Mouse (Mus musculus) midbrain, embryonic 11.5 days (tissue): Measurements from ENCODE around the gene Mpp6. TPM values are rescaled to one million over a fixed set of nuclear protein-coding genes. Genes with fewer than 3 reads are reported as not detected.

Source experiments
- ATAC-seq: fragments of 200-750 bp; cut with Nextera tagmentation; 2 replicates; pipeline ENCODE4 v1.8.0; 2017; ENCODE audit warnings: moderate TSS enrichment, moderate library complexity; ENCODE audit not compliant: low FRiP score
- DNase-seq: peaks from one replicate; pipeline ENCODE4 v3.0.0; 2015; ENCODE audit warnings: low spot score; ENCODE audit errors: missing footprints
- H3K27ac ChIP-seq: fragments of 300-500 bp; sonication (generic); 2 replicates; pipeline ENCODE4 v1.5.1; 2014; ENCODE audit warnings: low read depth, low read length
- H3K27me3 ChIP-seq: fragments of 300-500 bp; sonication (generic); 2 replicates; pipeline ENCODE4 v1.6.1; 2014; ENCODE audit warnings: mild to moderate bottlenecking, low read length, moderate library complexity, mixed read lengths; ENCODE audit not compliant: control insufficient read depth, insufficient read depth
- H3K36me3 ChIP-seq: fragments of 300-500 bp; sonication (generic); 2 replicates; pipeline ENCODE4 v1.6.1; 2014; ENCODE audit warnings: mild to moderate bottlenecking, low read length, moderate library complexity, mixed read lengths; ENCODE audit not compliant: control insufficient read depth, insufficient read depth
- H3K4me1 ChIP-seq: fragments of 300-500 bp; sonication (generic); 2 replicates; pipeline ENCODE4 v1.6.1; 2014; ENCODE audit warnings: low read length; ENCODE audit not compliant: control insufficient read depth, insufficient read depth
- H3K4me2 ChIP-seq: fragments of 300-500 bp; sonication (generic); 2 replicates; pipeline ENCODE4 v1.6.1; 2014; ENCODE audit warnings: mild to moderate bottlenecking, moderate library complexity
- H3K4me3 ChIP-seq: fragments of 300-500 bp; sonication (generic); 2 replicates; pipeline ENCODE4 v1.5.1; 2014; ENCODE audit warnings: low read depth, low read length
- H3K9ac ChIP-seq: fragments of 300-500 bp; sonication (generic); 2 replicates; pipeline ENCODE4 v1.6.1; 2014; ENCODE audit warnings: low read length
- H3K9me3 ChIP-seq: fragments of 300-500 bp; sonication (generic); 2 replicates; pipeline ENCODE4 v1.6.1; 2016; ENCODE audit warnings: low read length; ENCODE audit not compliant: control insufficient read depth
- WGBS: fragments of 180-500 bp; shearing (Covaris S2); extraction: QIAGEN DNeasy Blood & Tissue Kit; methylation state at CpG from one replicate; pipeline ENCODE4 v1.1.7; 2014; 5-methylcytosine and 5-hydroxymethylcytosine counted together
- polyA plus RNA-seq: library from polyadenylated mRNA; unstranded; fragments of >200 nt; fragmentation: Nextera tagmentation; extraction: Ambion mirVana; gene quantifications from 2 replicates; pipeline ENCODE4 v1.2.1, GENCODE M21; 2014

The Mpp6 gene
- polyA plus RNA-seq, 1 experiment from 2014 or later, result 71.7 TPM

- H3K9ac ChIP-seq, result no peak overlapping the region
- H3K4me3 ChIP-seq, result no peak overlapping the region
- DNase-seq (no peak), ATAC-seq (no peak)
- no peak overlapping the region for H3K27ac ChIP-seq
- WGBS, result 88% methylated on average over 1 of the region's 1 CpGs
- no peaks in the 10 kb centered on the region for H3K4me1 ChIP-seq
- H3K9me3 ChIP-seq, result no peaks in the 10 kb centered on the region
- H3K4me2 ChIP-seq, result no peak overlapping the region
- no peaks in the 10 kb centered on the region for H3K27me3 ChIP-seq
- H3K36me3 ChIP-seq, result no peaks in the 10 kb centered on the region
These were observed 65.7 kb downstream of the Mpp6 start for GRCm38 (mm10) chr6:50175736-50176135.

GRCm38 (mm10) chr6:50180189-50180588 lies 70.1 kb downstream of the Mpp6 start:
- Histone ChIP-seq H3K4me2 (no peak overlapping the region), H3K9ac (no peak overlapping the region), H3K27me3 (no peaks in the 10 kb centered on the region), H3K36me3 (no peaks in the 10 kb centered on the region), H3K9me3 (no peaks in the 10 kb centered on the region), H3K4me3 (no peak overlapping the region), H3K27ac (no peak overlapping the region), H3K4me1 (no peaks in the 10 kb centered on the region)
- 92% methylated on average over 4 of the region's 4 CpGs for WGBS
- ATAC-seq (no peak), DNase-seq (no peak)

GRCm38 (mm10) chr6:50187955-50188354 lies 77.9 kb downstream of the Mpp6 start:
- ATAC-seq, result no peak
- Histone ChIP-seq H3K4me3 (no peak overlapping the region), H3K9me3 (no peaks in the 10 kb centered on the region), H3K4me2 (no peak overlapping the region), H3K9ac (no peak overlapping the region), H3K27ac (no peak overlapping the region), H3K27me3 (no peaks in the 10 kb centered on the region), H3K4me1 (no peaks in the 10 kb centered on the region), H3K36me3 (no peaks in the 10 kb centered on the region)
- DNase-seq, result no peak
- 91% methylated on average over 4 of the region's 4 CpGs for WGBS

GRCm38 (mm10) chr6:50189376-50189775 lies 79.3 kb downstream of the Mpp6 start:
- Histone ChIP-seq H3K9me3 (no peaks in the 10 kb centered on the region), H3K4me2 (no peak overlapping the region), H3K27me3 (no peaks in the 10 kb centered on the region), H3K4me3 (no peak overlapping the region), H3K36me3 (no peaks in the 10 kb centered on the region), H3K9ac (no peak overlapping the region), H3K27ac (no peak overlapping the region), H3K4me1 (no peaks in the 10 kb centered on the region)
- DNase-seq (no peak), ATAC-seq (no peak)

- no peak overlapping the region for H3K9ac ChIP-seq
- no peaks in the 10 kb centered on the region for H3K27me3 ChIP-seq
- WGBS, result 93% methylated on average over 3 of the region's 3 CpGs
These were observed 81.6 kb downstream of the Mpp6 start for GRCm38 (mm10) chr6:50191605-50192004.

GRCm38 (mm10) chr6:50192169-50192568 lies 82.1 kb downstream of the Mpp6 start:
- H3K27ac ChIP-seq, result no peak overlapping the region
- no peak overlapping the region for H3K9ac ChIP-seq
- 77% methylated on average over 1 of the region's 1 CpGs for WGBS
- H3K4me3 ChIP-seq, result no peak overlapping the region
- no peaks in the 10 kb centered on the region for H3K9me3 ChIP-seq
- H3K4me1 ChIP-seq, result no peaks in the 10 kb centered on the region
- H3K36me3 ChIP-seq, result no peaks in the 10 kb centered on the region
- no peak overlapping the region for H3K4me2 ChIP-seq
- ATAC-seq (no peak), DNase-seq (no peak)
- H3K27me3 ChIP-seq, result no peaks in the 10 kb centered on the region

More at GRCm38 (mm10) chr6:50191605-50192004, 81.6 kb downstream of the Mpp6 start:
- Histone ChIP-seq H3K27ac (no peak overlapping the region), H3K36me3 (no peaks in the 10 kb centered on the region), H3K9me3 (no peaks in the 10 kb centered on the region), H3K4me2 (no peak overlapping the region), H3K4me3 (no peak overlapping the region), H3K4me1 (no peaks in the 10 kb centered on the region)
- DNase-seq (no peak), ATAC-seq (no peak)

GRCm38 (mm10) chr6:50192822-50193221 lies 82.8 kb downstream of the Mpp6 start:
- no peaks in the 10 kb centered on the region for H3K9me3 ChIP-seq
- 91% methylated on average over 3 of the region's 3 CpGs for WGBS
- no peak for ATAC-seq

GRCm38 (mm10) chr6:50193851-50194250 lies 83.8 kb downstream of the Mpp6 start:
- DNase-seq (peak; percentile 23), ATAC-seq (no peak)
- Histone ChIP-seq H3K27ac (no peak overlapping the region), H3K4me1 (no peaks in the 10 kb centered on the region), H3K4me2 (no peak overlapping the region), H3K27me3 (no peaks in the 10 kb centered on the region), H3K9me3 (no peaks in the 10 kb centered on the region), H3K4me3 (no peak overlapping the region), H3K36me3 (peaks cover 3% of the 10 kb centered on the region; the same call in 1 of the 2 replicates), H3K9ac (no peak overlapping the region)
- WGBS, result 93% methylated on average over 5 of the region's 5 CpGs

More at GRCm38 (mm10) chr6:50192822-50193221, 82.8 kb downstream of the Mpp6 start:
- Histone ChIP-seq H3K9ac (no peak overlapping the region), H3K4me2 (no peak overlapping the region), H3K4me1 (no peaks in the 10 kb centered on the region), H3K27ac (no peak overlapping the region), H3K4me3 (no peak overlapping the region), H3K36me3 (peaks cover 3% of the 10 kb centered on the region; the same call in 1 of the 2 replicates), H3K27me3 (no peaks in the 10 kb centered on the region)
- DNase-seq, result no peak

GRCm38 (mm10) chr6:50204356-50204755 lies 94.3 kb downstream of the Mpp6 start:
- Histone ChIP-seq H3K27me3 (no peaks in the 10 kb centered on the region), H3K36me3 (no peaks in the 10 kb centered on the region), H3K4me2 (no peak overlapping the region), H3K4me3 (no peak overlapping the region), H3K27ac (no peak overlapping the region), H3K9ac (no peak overlapping the region), H3K9me3 (no peaks in the 10 kb centered on the region), H3K4me1 (no peaks in the 10 kb centered on the region)
- WGBS, result 91% methylated on average over 4 of the region's 4 CpGs
- DNase-seq (no peak), ATAC-seq (no peak)

GRCm38 (mm10) chr6:50205093-50205492 lies 95.1 kb downstream of the Mpp6 start:
- Histone ChIP-seq H3K36me3 (no peaks in the 10 kb centered on the region), H3K4me3 (no peak overlapping the region), H3K4me2 (no peak overlapping the region), H3K9ac (no peak overlapping the region), H3K27me3 (no peaks in the 10 kb centered on the region), H3K9me3 (no peaks in the 10 kb centered on the region), H3K27ac (no peak overlapping the region), H3K4me1 (no peaks in the 10 kb centered on the region)
- 91% methylated on average over 4 of the region's 4 CpGs for WGBS
- ATAC-seq (no peak), DNase-seq (no peak)
